Mouse (Mus musculus) liver, postnatal 0 days (tissue): ENCODE data around the gene Mall. TPM values are rescaled to one million over a fixed set of nuclear protein-coding genes. Genes with fewer than 3 reads are reported as not detected.

ENCODE experiments used
- ATAC-seq: fragments of 200-750 bp; cut with Nextera tagmentation; 2 replicates; pipeline ENCODE4 v1.8.0; 2017; ENCODE audit warnings: mild to moderate bottlenecking, moderate library complexity
- DNase-seq: peaks from one replicate; pipeline ENCODE4 v3.0.0-alpha.2; 2016
- H3K27ac ChIP-seq: fragments of 300-500 bp; sonication (generic); 2 replicates; pipeline ENCODE4 v1.5.1; 2014; ENCODE audit warnings: antibody characterized with exemption, moderate library complexity, mild to moderate bottlenecking, low read depth
- H3K27me3 ChIP-seq: fragments of 300-500 bp; sonication (generic); 2 replicates; pipeline ENCODE4 v1.6.1; 2014; ENCODE audit warnings: low read length, control low read depth, mixed read lengths; ENCODE audit not compliant: insufficient read depth
- H3K36me3 ChIP-seq: fragments of 300-500 bp; sonication (generic); replicated peaks from 2 replicates; pipeline ENCODE4 v1.6.1; 2014; ENCODE audit warnings: mild to moderate bottlenecking, control low read depth, low read length, moderate library complexity, mixed read lengths; ENCODE audit not compliant: insufficient read depth
- H3K4me1 ChIP-seq: fragments of 300-500 bp; sonication (generic); 2 replicates; pipeline ENCODE4 v1.6.1; 2014; ENCODE audit warnings: antibody characterized with exemption, mild to moderate bottlenecking, control low read depth; ENCODE audit not compliant: insufficient read depth
- H3K4me2 ChIP-seq: fragments of 300-500 bp; sonication (generic); 2 replicates; pipeline ENCODE4 v1.6.1; 2014; ENCODE audit warnings: low read depth, mild to moderate bottlenecking, low read length, moderate library complexity, mixed read lengths
- H3K4me3 ChIP-seq: fragments of 300-500 bp; sonication (generic); 2 replicates; pipeline ENCODE4 v1.5.1; 2014; ENCODE audit warnings: low read depth, low read length
- H3K9ac ChIP-seq: fragments of 300-500 bp; sonication (generic); replicated peaks from 2 replicates; pipeline ENCODE4 v1.6.1; 2014; ENCODE audit warnings: mild to moderate bottlenecking, moderate library complexity
- H3K9me3 ChIP-seq: fragments of 300-500 bp; sonication (generic); 2 replicates; pipeline ENCODE4 v1.6.1; 2016; ENCODE audit warnings: mild to moderate bottlenecking, control low read depth, low read length, mixed read lengths
- CTCF ChIP-seq: sonication (generic); IDR thresholded peaks from 2 replicates; pipeline ENCODE4 v1.5.1; 2016; ENCODE audit warnings: antibody characterized with exemption, low read depth
- EP300 ChIP-seq: IDR thresholded peaks from 2 replicates; pipeline ENCODE4 v1.6.1; 2016; ENCODE audit warnings: antibody characterized with exemption, low read depth, mild to moderate bottlenecking
- WGBS: fragments of 180-500 bp; shearing (Covaris S2); extraction: QIAGEN DNeasy Blood & Tissue Kit; methylation state at CpG from one replicate; pipeline ENCODE4 v1.1.7; 2014; ENCODE audit not compliant: insufficient replicate concordance; 5-methylcytosine and 5-hydroxymethylcytosine counted together
- polyA plus RNA-seq: library from polyadenylated mRNA; unstranded; fragments of >200 nt; fragmentation: Nextera tagmentation; extraction: Ambion mirVana; gene quantifications from 2 replicates; pipeline ENCODE4 v1.2.1, GENCODE M21; 2015

The Mall gene
- 0.05 and 0.08 TPM in 2 replicates for polyA plus RNA-seq

- Histone ChIP-seq H3K4me1 (no peaks in the 10 kb centered on the region), H3K4me2 (peak within 1 kb of the TSS; percentile 13; the same call in 1 of the 2 replicates), H3K9me3 (no peaks in the 10 kb centered on the region), H3K36me3 (no peaks in the 10 kb centered on the region), H3K27ac (no peak within 1 kb of the TSS), H3K4me3 (no peak within 1 kb of the TSS; the same call in 1 of the 2 replicates), H3K27me3 (peaks cover 23% of the 10 kb centered on the region; the same call in 1 of the 2 replicates), H3K9ac (no peak within 1 kb of the TSS)
- ATAC-seq (no peak), DNase-seq (no peak)
- no peak for TF ChIP-seq CTCF
- no peak for TF ChIP-seq EP300
- WGBS = 3% methylated on average over 25 of the region's 26 CpGs
These were observed at the start of gene Mall for GRCm38 (mm10) chr2:127729671-127730070. Mall (minus strand) TSS chr2:127729932.

GRCm38 (mm10) chr2:127778451-127778850, 48.7 kb upstream of the Mall start:
- H3K9ac ChIP-seq = no peak overlapping the region
- H3K4me3 ChIP-seq = no peak overlapping the region
- H3K9me3 ChIP-seq = no peaks in the 10 kb centered on the region
- DNase-seq (no peak), ATAC-seq (no peak)
- H3K36me3 ChIP-seq = no peaks in the 10 kb centered on the region
- no peaks in the 10 kb centered on the region for H3K27me3 ChIP-seq
- H3K4me2 ChIP-seq = no peak overlapping the region
- H3K27ac ChIP-seq = no peak overlapping the region
- TF ChIP-seq CTCF = no peak
- no peak for TF ChIP-seq EP300
- H3K4me1 ChIP-seq = no peaks in the 10 kb centered on the region
- 79% methylated on average over 5 of the region's 5 CpGs for WGBS

- Histone ChIP-seq H3K4me3 (no peak overlapping the region), H3K9ac (no peak overlapping the region), H3K4me2 (no peak overlapping the region), H3K9me3 (no peaks in the 10 kb centered on the region), H3K27ac (no peak overlapping the region), H3K4me1 (no peaks in the 10 kb centered on the region), H3K36me3 (no peaks in the 10 kb centered on the region), H3K27me3 (no peaks in the 10 kb centered on the region)
- TF ChIP-seq EP300 = no peak
- no peak for TF ChIP-seq CTCF
- no peak for ATAC-seq
- WGBS = 79% methylated on average over 3 of the region's 3 CpGs
- no peak for DNase-seq
These were observed 45.3 kb upstream of the Mall start for GRCm38 (mm10) chr2:127775013-127775412.

- Histone ChIP-seq H3K4me1 (no peaks in the 10 kb centered on the region), H3K36me3 (no peaks in the 10 kb centered on the region), H3K9ac (no peak overlapping the region), H3K4me2 (no peak overlapping the region), H3K27ac (no peak overlapping the region), H3K9me3 (no peaks in the 10 kb centered on the region), H3K27me3 (no peaks in the 10 kb centered on the region), H3K4me3 (no peak overlapping the region)
- no peak for DNase-seq
- TF ChIP-seq EP300 = no peak
- no peak for TF ChIP-seq CTCF
- no peak for ATAC-seq
- WGBS = 62% methylated on average over 1 of the region's 1 CpGs
These were observed 44.8 kb upstream of the Mall start for GRCm38 (mm10) chr2:127774578-127774941.

- TF ChIP-seq EP300 = no peak
- TF ChIP-seq CTCF = no peak
- WGBS = 61% methylated on average over 15 of the region's 15 CpGs
- no peak for ATAC-seq
- Histone ChIP-seq H3K36me3 (no peaks in the 10 kb centered on the region), H3K4me1 (no peaks in the 10 kb centered on the region), H3K4me2 (no peak overlapping the region), H3K4me3 (no peak overlapping the region), H3K9me3 (no peaks in the 10 kb centered on the region), H3K27ac (no peak overlapping the region), H3K9ac (no peak overlapping the region), H3K27me3 (no peaks in the 10 kb centered on the region)
- no peak for DNase-seq
These were observed 44.3 kb upstream of the Mall start for GRCm38 (mm10) chr2:127773938-127774577.

GRCm38 (mm10) chr2:127761587-127761986, 31.9 kb upstream of the Mall start:
- 79% methylated on average over 5 of the region's 5 CpGs for WGBS
- DNase-seq (no peak), ATAC-seq (no peak)
- Histone ChIP-seq H3K9ac (no peak overlapping the region), H3K27me3 (no peaks in the 10 kb centered on the region), H3K4me2 (no peak overlapping the region), H3K27ac (no peak overlapping the region), H3K9me3 (no peaks in the 10 kb centered on the region), H3K36me3 (no peaks in the 10 kb centered on the region), H3K4me3 (no peak overlapping the region), H3K4me1 (peaks cover 14% of the 10 kb centered on the region)
- TF ChIP-seq EP300 = no peak
- no peak for TF ChIP-seq CTCF
